Mouse (Mus musculus): ENCODE results near the gene Sobp.

DNA sequence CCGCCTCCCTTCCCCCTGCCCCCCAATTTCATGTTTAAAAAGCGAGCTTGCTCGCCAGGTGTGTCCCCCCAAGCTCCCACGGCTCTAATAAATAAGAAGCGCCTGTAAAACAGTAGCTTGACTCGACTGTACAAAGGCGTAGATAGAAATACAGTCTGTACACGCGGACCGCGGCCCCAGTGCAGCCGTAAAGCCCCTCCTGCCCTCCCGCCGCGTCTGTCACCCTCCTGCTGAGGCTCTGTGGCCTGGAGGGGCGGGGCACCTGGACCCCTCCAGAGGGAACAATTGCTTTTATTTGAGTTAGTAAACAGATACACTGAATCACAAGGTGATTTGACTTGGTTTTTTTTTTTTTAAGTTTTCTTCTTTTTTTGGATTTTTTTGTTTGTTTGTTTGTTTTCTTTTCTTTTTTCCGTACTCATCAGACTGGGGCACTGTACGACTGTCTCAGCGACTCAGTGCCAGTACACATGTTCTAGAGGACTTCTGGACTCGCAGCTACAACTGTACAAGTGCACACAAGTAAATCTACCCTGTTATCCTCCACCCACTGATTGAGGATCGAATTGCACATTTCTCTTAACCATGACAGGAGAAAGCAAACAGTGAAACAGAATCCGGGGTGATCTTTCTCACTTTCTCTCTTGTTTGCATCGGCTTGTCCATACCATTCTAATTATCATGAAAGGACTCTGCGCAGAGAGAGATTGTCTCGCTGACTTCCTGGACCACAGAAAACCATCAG lies 171.4 kb downstream of the Sobp start:
- TF ChIP-seq CTCF (IDR thresholded peaks at IDR 0.05; ENCODE audit: low read depth) (no peak), EP300 (IDR thresholded peaks at IDR 0.05; ENCODE audit: low read depth) (no peak)
